Mouse (Mus musculus) C2C12 (cell line): ENCODE results near the gene Gprc5b. TPM values are rescaled to one million over a fixed set of nuclear protein-coding genes. Genes with fewer than 3 reads are reported as not detected.

Experiments
- H3K27me3 ChIP-seq: one replicate; pipeline ENCODE4 v1.6.1; 2011; ENCODE audit not compliant: control insufficient read depth, insufficient read depth, insufficient read length
- H3K36me3 ChIP-seq: one replicate; pipeline ENCODE4 v1.6.1; 2011; ENCODE audit not compliant: control insufficient read depth, insufficient read depth
- H3K4me3 ChIP-seq: one replicate; pipeline ENCODE4 v1.5.1; 2011; ENCODE audit warnings: mild to moderate bottlenecking, control low read depth; ENCODE audit not compliant: poor library complexity, insufficient read depth, severe bottlenecking
- H3K79me2 ChIP-seq: one replicate; pipeline ENCODE4 v1.6.1; 2011; ENCODE audit not compliant: control insufficient read depth, insufficient read depth
- H3K79me3 ChIP-seq: one replicate; pipeline ENCODE4 v1.6.1; 2011; ENCODE audit warnings: low read depth, control low read depth
- H3ac ChIP-seq: one replicate; pipeline ENCODE3; 2011; ENCODE audit warnings: low read depth; ENCODE audit not compliant: control insufficient read depth, insufficient read length
- CEBPB ChIP-seq: IDR thresholded peaks from one replicate; pipeline ENCODE4 v1.6.1; 2011; ENCODE audit warnings: low read depth, mild to moderate bottlenecking, control low read depth, moderate library complexity
- CTCF ChIP-seq: IDR thresholded peaks from one replicate; pipeline ENCODE4 v1.5.1; 2011; ENCODE audit not compliant: control insufficient read depth, insufficient read depth, insufficient read length
- FOSL1 ChIP-seq: IDR thresholded peaks from one replicate; pipeline ENCODE4 v1.8.0; 2011; ENCODE audit warnings: mild to moderate bottlenecking, low read length; ENCODE audit not compliant: poor library complexity, insufficient read depth, severe bottlenecking
- MAX ChIP-seq: IDR thresholded peaks from one replicate; pipeline ENCODE4 v1.6.1; 2011; ENCODE audit warnings: mild to moderate bottlenecking, control low read depth
- MYOD1 ChIP-seq: IDR thresholded peaks from one replicate; pipeline ENCODE4 v1.6.1; 2011; ENCODE audit warnings: low read depth; ENCODE audit not compliant: control insufficient read depth, insufficient read length
- MYOG ChIP-seq: IDR thresholded peaks from one replicate; pipeline ENCODE4 v1.6.1; 2011; ENCODE audit not compliant: control insufficient read depth, insufficient read length; ENCODE audit errors: extremely low read depth
- USF1 ChIP-seq: IDR thresholded peaks from one replicate; pipeline ENCODE4 v1.6.1; 2011; ENCODE audit warnings: low read depth, mild to moderate bottlenecking, control low read depth, moderate library complexity
- polyA plus RNA-seq: library from polyadenylated mRNA; unstranded; fragments of >200 nt; fragmentation: generic; extraction: Trizol; gene quantifications from one replicate; pipeline ENCODE4 v1.2.1, GENCODE M21; 2012; ENCODE audit warnings: missing spikeins

Gprc5b gene
- polyA plus RNA-seq, 1 experiment = 31.3 TPM

- TF ChIP-seq MYOG (no peak), CEBPB (no peak), CTCF (no peak), USF1 (no peak), MAX (no peak), FOSL1 (no peak)
- no peaks in the 10 kb centered on the region for H3K79me2 ChIP-seq
- no peaks in the 10 kb centered on the region for H3K79me3 ChIP-seq
- no peak overlapping the region for H3ac ChIP-seq
- H3K36me3 ChIP-seq = peaks cover 16% of the 10 kb centered on the region
- no peak overlapping the region for H3K4me3 ChIP-seq
- H3K27me3 ChIP-seq = no peaks in the 10 kb centered on the region
Measured at GRCm38 (mm10) chr7:118979121-118979520, 15.9 kb downstream of the Gprc5b start.

- TF ChIP-seq MAX = no peak
- no peak for TF ChIP-seq CTCF
- TF ChIP-seq CEBPB = no peak
- no peak for TF ChIP-seq FOSL1
- no peak for TF ChIP-seq MYOD1
- TF ChIP-seq MYOG = no peak
- no peak for TF ChIP-seq USF1
- no peaks in the 10 kb centered on the region for H3K27me3 ChIP-seq
Measured at GRCm38 (mm10) chr7:118977167-118977543, 17.9 kb downstream of the Gprc5b start.

GRCm38 (mm10) chr7:118976414-118977166 lies 18.4 kb downstream of the Gprc5b start:
- no peaks in the 10 kb centered on the region for H3K79me3 ChIP-seq
- H3K79me2 ChIP-seq = no peaks in the 10 kb centered on the region
- peaks cover 5% of the 10 kb centered on the region for H3K36me3 ChIP-seq
- no peaks in the 10 kb centered on the region for H3K27me3 ChIP-seq
- TF ChIP-seq MYOG (no peak), MAX (no peak), MYOD1 (no peak), CEBPB (no peak), CTCF (no peak), USF1 (no peak), FOSL1 (no peak)
- H3ac ChIP-seq = no peak overlapping the region
- no peak overlapping the region for H3K4me3 ChIP-seq

More at GRCm38 (mm10) chr7:118977167-118977543, 17.9 kb downstream of the Gprc5b start:
- Histone ChIP-seq H3K79me3 (no peaks in the 10 kb centered on the region), H3K79me2 (no peaks in the 10 kb centered on the region), H3K4me3 (no peak overlapping the region), H3ac (no peak overlapping the region), H3K36me3 (peaks cover 5% of the 10 kb centered on the region)

- Histone ChIP-seq H3K36me3 (peaks cover 5% of the 10 kb centered on the region), H3K4me3 (no peak overlapping the region), H3K27me3 (no peaks in the 10 kb centered on the region)
Measured at GRCm38 (mm10) chr7:118975837-118976236, 19.2 kb downstream of the Gprc5b start.

GRCm38 (mm10) chr7:118973377-118973776 lies 21.6 kb downstream of the Gprc5b start:
- no peaks in the 10 kb centered on the region for H3K27me3 ChIP-seq
- no peak overlapping the region for H3K4me3 ChIP-seq
- H3K79me3 ChIP-seq = no peaks in the 10 kb centered on the region
- TF ChIP-seq MYOG (no peak), USF1 (no peak)
- H3K79me2 ChIP-seq = no peaks in the 10 kb centered on the region
- no peak overlapping the region for H3ac ChIP-seq
- peaks cover 5% of the 10 kb centered on the region for H3K36me3 ChIP-seq

More at GRCm38 (mm10) chr7:118975837-118976236, 19.2 kb downstream of the Gprc5b start:
- Histone ChIP-seq H3ac (no peak overlapping the region), H3K79me3 (no peaks in the 10 kb centered on the region), H3K79me2 (no peaks in the 10 kb centered on the region)
- no peak for TF ChIP-seq USF1
- TF ChIP-seq CEBPB = no peak
- no peak for TF ChIP-seq CTCF
- TF ChIP-seq FOSL1 = no peak
- no peak for TF ChIP-seq MYOD1
- TF ChIP-seq MAX = no peak
- TF ChIP-seq MYOG = no peak

DNA sequence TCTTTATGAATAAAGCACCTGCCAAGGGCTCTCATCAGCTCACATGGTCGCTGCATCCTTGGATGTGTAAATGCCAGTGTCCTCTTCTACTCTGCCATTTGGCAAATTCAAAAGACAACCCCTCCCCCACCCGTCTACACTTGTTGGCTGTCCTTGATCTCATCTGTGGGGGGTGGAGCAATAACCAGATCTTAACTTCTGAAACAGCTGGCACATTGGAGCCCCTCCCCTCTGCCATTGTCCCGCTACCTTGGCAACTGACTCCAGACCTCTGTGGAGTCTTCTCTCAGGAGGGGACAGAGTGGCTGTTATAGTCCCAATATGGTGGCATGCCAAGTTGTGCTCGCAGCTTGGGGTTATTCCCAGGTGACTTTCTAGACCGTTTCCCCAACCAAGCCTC lies 22.7 kb downstream of the Gprc5b start:
- H3K79me3 ChIP-seq = no peaks in the 10 kb centered on the region
- H3K4me3 ChIP-seq = no peak overlapping the region
- H3K79me2 ChIP-seq = no peaks in the 10 kb centered on the region
- no peaks in the 10 kb centered on the region for H3K27me3 ChIP-seq
- TF ChIP-seq USF1 = no peak
- TF ChIP-seq FOSL1 = no peak
- no peak for TF ChIP-seq MAX
- no peak for TF ChIP-seq MYOD1
- TF ChIP-seq CTCF = no peak
- no peak for TF ChIP-seq CEBPB
- no peak for TF ChIP-seq MYOG
- peaks cover 5% of the 10 kb centered on the region for H3K36me3 ChIP-seq
- no peak overlapping the region for H3ac ChIP-seq
